Mouse (Mus musculus) thymus, postnatal 36 days (tissue): ENCODE data around the gene Gm43720.

Source experiments
- DNase-seq, 2 experiments: peaks; one replicate each; pipeline ENCODE4 v3.0.0; 2022; ENCODE audit warnings: mixed read lengths in 2 of 2

Gene Gm43720

DNA sequence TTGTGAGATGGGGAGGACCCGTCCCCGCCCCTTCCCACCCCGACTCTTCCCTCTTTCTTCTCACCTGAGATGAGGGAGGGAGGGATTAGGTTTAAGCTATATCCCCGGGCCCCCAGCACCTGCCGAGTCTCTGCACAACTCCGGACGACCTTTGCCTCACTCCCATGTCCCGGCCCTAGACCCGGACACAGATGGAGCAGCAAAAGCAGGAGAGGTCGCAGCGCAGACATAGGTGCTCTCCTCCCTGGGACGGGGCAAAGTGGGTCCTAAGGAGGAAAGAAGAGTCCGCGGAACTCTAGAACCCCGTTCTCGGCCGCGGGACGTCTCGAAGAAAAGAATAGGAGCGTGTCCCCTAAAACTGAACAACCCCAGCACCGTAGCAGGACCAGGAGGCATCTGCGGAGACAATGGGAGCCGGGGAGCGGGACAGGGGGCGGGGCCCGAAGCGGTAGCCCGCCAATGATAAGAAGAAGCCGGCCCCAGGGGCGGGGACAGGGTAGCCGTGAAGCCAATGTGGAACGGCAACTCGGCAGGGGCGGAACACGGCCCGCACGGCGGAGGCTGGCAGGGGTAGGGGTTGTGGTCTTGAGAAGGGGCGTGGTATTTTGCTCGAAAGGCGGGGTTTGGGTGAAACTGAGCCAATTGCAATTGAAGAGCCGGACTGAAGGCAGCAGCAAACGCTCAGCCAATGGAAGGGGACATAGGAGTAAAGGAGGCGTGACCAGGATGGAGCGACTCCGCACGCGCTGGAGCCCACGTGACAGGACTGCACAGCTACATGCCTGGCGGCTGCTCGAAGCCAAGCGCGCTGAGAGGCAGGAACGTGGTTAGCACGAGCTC is at the start of gene Gm43720, which contains the start of the genes Gpc2 and Stag3:
TSS of gene Gm43720 (minus strand) at position 374 of the 840 bp plus-strand sequence.
TSS of gene Gpc2 (minus strand) at position 421 of the 840 bp plus-strand sequence.
TSS of gene Stag3 (plus strand) at position 656 of the 840 bp plus-strand sequence.
- peak; percentile 85 to 93 for DNase-seq

DNA sequence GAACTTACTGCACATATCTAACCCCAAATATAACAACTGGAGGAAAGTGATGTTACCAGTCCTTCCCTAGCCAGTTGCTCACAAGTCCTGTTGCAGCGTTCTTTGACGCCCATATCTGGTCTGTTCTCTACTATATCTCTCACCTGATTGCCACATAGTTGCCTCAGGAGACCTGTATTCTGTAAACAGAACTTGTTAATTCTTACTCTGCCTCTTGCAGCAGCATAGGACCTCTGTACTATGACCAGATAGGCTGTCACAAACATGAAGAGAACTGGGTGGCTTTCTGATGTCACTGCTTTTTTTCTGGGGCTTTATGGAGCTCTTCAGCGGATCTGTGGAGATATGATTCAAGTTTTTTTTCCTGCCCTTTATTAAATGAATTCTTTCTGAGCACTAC is 33.0 kb upstream of the Gm43720 start:
- no peak for DNase-seq

DNA sequence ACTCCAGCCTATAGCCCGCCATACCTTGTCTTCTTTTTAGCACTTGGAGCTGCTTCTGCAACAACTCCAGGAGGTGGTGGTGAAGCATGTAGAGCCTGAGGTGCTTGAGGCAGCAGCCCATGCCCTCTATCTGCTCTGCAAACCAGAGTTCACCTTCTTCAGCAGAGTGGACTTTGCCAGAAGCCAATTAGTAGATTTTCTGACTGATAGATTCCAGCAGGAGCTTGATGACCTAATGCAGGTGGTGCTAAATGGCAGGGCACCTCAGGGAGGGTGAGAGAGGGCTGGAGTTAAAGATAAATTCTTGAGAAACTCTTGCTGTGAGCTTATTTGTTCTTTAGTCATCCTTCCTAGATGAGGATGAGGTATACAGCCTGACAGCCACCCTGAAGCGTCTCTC is 19.9 kb upstream of the Gm43720 start:
- DNase-seq, result no peak

DNA sequence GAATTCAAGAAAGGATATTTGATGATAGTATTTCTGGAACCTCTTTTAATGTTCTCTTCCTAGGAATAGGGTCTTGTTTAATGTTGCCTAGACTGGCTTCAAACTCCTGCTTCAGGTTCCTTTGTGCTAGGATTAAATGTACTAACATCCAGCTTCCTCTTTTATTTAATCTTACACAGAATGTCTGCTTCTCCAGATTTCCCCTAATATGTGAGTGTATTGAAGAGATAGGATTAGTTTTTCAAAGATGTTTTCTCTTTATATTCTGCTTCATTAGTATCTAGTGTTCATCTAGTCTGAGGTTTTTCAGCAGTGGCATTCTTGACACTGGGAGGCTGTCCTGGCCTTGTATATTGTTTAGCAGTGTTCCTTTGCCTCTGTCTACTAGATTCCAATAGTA is 14.4 kb upstream of the Gm43720 start:
- no peak for DNase-seq

DNA sequence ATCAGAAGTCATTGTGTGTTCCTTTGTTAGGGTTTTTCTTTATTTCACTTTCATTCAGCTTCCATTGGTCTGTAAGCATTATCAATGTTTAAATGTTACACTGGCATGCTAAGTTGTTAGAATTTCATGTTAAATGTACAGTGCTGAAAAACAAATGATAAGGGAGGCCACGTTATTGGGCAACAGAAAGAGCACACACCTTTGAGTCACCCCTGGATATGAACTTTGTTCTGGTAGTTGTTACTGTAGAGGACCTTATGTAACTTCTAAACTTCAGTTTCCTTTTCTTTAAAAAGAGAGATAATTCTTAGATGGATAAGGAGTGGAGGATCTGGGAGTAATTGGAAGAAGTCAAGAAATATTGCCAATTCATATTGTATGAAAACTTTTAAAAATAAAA is 11.9 kb upstream of the Gm43720 start:
- DNase-seq, result no peak

DNA sequence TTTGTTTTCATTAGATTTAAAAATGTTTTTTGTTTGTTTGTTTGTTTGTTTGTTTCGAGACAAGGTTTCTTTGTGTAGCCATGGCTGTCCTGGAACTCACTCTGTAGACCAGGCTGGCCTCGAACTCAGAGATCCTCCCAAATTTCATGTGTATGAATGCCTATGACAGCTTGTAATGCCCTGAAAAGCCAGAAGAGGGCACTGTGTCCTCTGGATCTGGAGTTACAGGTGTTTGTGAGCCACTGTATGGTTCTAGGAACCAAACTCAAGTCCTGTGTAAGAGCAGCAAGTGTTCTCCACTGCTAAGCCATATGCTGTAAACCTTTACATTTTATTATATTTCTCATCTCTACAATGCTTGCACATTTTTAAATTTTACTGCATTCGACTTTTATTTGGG is 8.1 kb upstream of the Gm43720 start:
- DNase-seq, result peak in 1 of 2 experiments; percentile 31

DNA sequence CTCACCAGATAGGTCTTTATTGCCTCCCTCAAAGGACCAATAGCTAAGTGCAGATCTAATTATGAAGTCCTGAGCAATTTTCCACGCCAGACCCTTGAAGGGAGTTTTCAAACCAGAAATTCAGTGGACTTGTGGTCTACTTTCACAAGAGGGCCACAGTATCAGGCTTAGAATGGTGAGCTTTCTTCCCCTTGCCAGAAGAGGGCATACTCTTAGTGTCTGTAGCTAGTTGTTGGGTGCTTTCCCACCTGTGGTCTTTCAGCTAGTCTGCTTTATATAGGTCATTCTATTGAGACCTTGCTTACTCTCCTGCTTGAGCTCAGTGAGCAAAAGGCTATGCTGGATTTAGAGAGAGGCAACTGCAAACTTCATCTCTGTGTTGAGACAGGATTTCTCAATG is 3.8 kb upstream of the Gm43720 start:
- DNase-seq, result no peak

DNA sequence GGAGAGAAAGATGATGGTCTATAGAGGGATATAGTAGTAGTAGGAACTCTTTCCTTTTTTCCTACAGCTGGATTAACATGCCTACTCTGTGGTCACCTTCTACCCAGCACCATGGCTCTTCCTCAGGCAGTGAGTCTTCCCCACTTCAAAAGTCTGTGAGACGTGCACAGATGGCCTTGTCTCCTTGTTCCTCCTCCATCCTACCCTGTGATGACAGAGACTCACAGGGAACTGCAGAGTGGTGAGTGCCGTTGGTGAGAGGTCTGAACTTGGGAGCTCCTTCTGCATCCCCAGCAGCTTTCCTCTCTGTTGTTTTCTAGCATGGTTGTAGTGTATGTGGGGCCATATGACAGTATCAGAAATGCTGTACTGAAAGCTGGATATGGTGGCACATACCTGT is 2.0 kb upstream of the Gm43720 start:
- no peak for DNase-seq

DNA sequence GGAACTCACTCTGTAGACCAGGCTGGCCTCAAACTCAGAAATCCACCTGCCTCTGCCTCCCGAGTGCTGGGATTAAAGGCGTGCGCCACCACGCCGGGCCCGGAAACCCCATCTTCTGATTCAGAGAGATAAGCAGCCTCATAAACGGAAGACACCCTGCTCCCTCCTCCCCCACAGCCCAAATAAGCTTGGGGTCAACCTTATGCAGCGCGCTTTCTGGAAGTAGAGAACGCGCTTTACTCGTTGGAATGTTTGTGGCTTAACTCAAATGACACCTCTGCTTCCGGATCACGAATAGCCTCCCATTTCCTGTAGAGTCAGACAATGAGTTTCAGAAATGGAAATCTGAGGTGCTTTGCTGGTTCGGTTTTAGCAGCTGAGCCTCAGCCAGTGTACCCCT is 1.1 kb upstream of the Gm43720 start:
- DNase-seq, result no peak

DNA sequence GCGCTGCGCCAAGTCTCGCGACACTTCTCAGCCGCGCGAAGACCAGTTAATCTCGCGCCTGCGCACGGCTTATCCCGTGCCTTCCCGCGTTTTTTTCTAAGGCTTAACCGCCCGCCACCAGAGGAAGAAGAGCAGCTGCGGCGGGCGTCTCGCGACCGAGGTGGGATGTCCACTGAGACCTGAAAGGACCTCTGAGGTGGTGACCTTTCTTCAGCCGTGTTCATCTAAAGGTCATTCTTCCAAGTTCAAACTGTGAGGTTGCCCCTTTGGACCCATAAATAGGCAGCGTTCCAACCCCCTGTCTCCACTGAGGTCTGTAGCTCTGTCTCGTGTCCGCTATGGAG is 639 bp upstream of the Gm43720 start:
- no peak for DNase-seq

DNA sequence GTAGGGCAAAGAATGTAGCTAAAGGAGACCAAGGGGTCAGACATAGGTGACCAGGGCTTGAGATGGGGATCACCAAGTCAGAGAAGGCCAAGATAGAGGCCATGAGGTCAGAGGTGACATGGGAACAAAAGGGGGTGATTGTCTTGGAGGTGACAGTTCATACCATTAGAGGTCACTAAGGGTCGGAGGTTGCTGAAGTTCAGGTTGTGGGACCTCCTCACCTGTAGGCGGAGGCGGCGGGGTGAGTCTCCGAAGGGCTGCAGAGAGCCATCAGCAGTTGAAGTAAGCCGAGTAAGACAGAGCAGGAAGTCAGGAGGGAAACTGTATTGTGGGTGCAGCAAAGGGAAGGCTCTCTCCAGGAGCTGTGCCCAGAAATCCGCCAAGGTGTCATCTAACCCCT is 1.8 kb downstream of the Gm43720 start:
- DNase-seq, result no peak

DNA sequence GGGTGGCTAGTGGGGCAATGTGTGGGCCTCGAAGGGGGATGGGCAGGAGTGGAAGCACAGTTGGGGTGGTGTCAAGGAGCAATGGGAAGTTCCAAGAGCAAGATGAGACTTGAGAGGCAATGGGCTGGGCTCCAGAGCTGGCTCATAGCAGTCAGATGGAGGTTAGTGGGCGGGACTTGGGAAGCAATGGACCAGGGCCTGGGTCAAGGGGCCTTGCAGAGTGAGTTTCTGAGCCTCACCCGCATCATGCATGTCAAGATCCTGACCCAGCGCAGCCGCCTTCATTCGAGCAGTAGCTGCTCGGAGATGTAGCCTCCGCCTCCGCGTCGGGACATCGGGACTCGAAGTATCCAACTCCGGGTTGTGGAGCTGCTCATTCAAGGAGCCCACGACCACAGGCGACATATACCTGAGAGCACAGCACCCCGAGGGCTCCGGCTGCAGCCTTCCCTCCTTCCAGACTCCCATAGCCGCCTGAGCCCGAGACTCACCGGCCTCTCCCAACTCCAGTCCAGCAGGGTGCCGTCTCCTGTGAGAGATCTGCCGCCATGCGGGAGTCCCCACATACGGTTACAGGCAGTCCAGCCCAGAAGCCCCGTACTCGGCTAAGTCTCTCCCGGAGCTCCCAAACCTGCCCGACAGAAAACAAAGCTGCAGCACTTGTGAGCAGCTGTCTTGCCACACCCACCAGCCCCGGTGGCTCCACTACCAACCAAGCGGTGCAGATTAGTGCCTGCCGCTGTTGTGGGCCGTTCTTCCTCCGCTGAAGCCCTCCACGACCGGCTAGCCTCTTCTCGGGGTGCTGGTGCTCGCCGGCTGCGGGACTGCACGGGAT is 4.3 kb downstream of the Gm43720 start:
- DNase-seq, result no peak

DNA sequence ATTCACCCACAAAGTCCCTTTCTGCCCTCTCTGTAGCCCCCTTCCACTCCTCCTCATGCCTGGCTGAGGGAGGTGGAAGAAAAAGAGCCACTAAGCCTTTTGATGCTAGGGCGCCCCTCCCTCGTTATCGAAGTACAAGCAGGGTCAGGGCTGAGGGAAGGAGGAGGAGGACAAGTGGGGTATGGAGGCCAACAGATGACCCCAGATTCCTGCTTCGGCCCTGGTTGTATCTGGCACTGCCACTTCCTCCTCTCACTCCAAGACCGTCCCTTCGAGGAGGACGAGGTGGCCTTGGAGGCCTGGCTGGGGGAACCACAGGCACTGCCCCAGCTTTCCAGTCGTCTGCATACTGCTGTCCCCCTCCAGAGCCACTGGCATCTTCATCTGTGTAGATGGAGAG is 5.6 kb downstream of the Gm43720 start:
- DNase-seq, result no peak

DNA sequence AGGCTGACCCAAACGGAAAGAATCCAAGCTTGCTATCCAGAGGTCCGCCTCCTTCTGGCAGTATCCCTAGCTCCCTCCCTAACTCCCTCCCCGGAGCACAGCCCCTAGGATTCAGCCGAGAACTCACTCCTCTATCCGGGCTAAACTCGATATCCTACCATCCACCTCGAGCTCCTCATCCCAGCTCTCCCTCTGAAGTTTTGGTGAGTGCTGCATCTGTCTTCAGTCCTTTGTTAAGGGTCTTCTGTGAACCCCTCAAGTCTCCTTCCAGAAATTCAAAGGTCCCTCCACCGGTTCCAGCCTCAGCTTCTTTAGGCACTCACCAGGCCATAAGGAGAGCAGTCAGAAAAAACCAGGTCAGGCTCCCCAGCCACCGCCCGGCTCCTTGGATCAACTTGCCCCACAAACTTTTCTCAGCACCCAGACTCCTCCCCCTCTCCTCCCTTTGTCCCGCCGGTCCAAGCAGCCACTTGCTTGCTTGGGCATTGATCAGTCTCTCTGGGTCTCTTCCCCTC is 7.3 kb downstream of the Gm43720 start, which contains the start of gene Gal3st4:
TSS of gene Gal3st4 (minus strand) at position 432 of the 515 bp plus-strand sequence.
- DNase-seq, result no peak

DNA sequence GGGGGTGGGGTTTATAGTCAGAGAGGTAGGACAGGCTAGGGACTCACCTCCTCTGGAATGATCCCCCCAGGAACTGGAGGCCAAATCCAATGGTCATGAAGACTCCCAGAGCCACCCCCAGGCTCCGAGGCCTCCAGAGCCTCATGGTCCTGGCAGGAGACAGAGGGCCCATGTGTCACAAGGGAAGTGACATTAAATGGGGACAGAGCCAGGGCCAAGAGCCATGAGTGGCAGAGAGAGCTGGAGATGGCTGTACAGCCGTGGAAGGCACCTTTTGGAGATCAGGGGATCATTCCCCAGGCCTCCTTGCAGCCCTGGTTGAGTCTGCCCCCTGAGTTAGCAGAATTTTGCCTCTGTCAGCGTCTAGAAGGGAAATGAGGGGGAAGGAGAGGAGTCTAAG is 8.5 kb downstream of the Gm43720 start:
- no peak for DNase-seq

DNA sequence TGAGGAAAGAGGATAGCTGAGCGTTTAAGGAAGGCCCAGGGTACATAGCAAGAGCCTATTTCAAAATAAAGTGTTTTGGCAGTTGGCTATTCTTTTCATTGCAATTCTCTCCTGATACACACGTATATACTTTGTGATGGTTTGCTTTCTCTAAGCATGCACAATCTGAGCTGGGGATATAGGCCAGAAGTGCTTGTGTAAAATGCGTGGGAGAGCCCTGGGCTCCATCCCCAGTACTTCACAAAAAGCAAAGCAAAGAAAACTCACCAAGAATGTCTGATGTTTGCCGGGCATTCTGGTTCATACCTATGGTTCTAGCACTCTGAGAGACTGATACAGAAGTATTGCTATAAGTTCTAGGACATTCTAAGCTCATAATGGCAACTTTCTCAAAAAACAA is 10.8 kb downstream of the Gm43720 start:
- DNase-seq, result no peak

DNA sequence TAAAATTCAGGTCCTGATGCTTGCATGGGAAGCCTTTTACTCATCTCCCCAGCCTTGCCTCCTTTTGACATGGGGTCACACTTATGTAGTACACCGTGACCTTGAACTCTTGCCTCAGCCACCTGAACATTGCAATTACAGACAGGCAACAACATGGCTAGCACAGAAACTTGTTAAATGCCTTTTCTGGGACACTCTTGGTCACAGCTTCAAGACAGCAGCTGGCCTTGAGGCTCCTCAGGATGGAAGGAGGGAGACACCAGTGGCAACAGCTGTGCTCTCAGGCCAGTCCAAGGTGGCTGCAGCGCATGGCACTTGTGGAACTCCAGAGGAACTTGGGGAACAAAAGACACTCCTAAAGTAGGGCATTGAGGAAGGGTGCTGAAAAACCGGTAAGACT is 12.6 kb downstream of the Gm43720 start:
- DNase-seq, result no peak

DNA sequence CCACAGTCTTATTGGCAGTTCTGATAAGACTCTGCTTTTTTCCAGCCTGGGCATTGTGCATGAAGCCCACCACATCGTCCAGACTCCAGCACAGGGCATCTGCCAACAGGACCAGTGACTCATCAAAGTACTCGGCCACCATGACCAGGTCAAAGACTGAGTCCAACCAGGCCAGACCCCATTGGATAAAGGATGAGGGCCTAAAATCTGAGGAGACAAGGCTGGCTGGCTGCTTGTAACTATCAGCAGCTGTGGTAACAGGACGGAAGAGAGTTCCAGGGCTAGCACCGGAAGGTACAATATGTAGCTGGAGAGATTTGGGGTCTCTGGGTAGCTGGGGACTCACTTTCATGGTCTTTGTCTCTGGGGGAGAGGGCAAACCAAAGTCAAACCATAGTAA is 14.0 kb downstream of the Gm43720 start:
- no peak for DNase-seq

DNA sequence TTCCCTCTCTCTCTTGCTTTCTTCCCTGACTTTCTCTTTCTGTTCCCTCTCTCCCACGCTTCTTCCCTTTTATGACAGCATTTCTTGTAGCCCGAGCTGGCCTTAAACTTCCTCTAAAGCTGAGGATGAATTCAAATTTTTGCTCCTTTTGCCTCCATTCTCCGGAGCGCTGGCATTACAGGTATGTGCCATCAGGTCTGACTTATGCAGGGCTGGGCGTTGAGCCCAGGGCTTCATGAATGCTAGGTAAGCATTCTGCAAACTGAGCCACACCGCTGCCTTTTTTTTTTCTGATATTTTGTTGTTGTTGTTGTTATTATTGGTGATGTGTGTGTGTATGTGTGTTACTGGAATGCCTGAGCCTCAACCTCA is 15.6 kb downstream of the Gm43720 start:
- DNase-seq, result no peak

DNA sequence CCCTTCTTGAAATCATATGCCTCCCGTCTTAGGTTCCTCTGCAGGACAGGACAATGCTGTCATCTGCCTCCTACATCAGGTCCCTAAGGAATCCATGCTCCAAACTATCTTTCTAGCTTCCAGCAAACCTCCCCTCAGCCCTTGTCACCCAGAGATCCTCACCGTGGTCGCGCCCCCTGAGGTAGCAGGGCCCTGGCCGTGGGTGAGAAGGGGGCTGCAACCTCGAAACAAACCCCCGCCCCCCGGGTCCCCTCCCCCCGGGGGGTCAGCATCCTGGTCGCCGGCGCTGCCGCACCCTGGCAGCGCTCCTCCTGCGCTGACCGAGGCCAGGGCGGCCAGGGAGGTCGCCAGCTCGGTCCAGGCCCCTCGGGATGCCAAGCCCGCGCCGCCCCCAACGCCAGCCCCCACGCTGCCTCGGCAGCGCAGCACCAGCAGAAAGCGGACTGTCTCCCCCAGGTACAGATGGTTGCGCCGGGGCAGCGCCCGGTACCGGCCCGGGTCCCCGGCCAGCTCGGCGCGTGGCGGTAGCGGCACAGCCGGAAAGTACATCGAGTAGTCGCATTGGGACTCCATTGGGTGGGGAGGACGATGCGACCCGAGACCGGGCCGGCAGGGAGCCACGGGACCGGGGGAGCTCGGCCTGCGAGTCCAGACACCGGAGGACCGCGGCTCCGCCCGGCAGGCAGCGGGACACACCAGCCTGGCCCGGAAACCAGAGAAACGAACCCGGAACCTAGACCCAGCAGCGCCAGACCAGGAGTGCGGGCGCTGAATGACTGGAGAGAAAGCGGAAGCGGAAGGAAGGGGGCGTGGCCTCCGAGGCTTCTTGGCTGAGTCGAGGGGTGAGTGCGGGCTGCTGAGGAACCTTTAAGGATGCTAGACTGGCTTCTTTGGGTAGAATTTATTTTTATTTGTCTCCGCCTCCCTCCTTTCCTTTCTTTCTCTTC is 16.2 kb downstream of the Gm43720 start, which contains the start of gene BC037034:
TSS of gene BC037034 (minus strand) at position 774 of the 947 bp plus-strand sequence.
- DNase-seq, result peak; percentile 90

DNA sequence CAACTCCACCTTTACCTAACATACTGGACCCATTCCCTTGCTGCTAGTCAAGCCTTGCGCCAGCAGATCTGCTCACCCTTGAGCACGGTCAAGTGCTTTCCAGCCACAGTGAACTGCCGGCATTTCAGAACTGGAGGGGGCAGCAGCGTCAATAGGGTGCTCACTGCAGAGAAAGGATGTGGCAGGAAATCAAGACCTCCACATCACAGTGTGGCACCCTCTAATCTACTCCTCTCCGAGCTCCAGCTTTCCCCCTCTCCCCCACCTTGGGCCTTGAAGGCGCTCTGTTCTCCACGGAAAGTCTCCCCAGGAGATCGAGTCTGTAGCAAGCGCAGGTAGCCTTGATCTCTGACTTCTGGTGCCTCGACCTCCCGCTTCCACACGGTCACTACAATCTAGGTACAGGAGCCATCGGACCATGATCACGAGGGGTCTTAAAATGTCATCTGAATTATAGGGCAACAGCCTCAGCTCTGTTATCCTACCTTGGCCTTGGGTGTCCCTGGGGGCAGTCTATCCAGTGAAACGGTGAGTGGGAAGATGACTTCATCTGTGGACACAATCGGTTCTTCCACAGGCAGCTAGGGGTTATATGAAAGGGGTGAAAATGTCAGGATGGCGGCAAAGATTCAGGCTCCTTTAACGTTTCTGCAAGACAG is 17.0 kb downstream of the Gm43720 start:
- peak in 1 of 2 experiments; percentile 31 for DNase-seq

DNA sequence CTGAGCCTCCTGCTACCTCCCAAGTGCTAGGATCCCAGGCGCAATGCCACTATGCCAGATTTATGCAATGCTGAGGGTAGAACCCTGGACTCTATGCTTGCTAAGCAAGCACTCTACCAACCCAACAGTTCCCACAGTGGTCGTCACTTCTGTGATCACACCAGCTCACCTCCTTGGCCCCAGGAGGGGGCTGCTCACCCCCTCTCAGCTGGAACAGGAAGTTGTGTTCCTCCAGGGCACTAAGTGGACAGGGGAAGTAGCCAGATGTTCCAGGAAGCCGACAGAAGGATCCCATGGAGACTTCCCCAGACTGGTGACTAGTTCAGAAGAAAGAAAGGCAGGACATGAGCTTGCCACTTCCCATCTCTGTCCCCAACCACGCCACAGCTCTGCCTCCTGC is 17.8 kb downstream of the Gm43720 start:
- no peak for DNase-seq
